Mouse (Mus musculus): ENCODE measurements at regions not wholly inside any gene's neighbourhood (a gene's known extent, or its start where the extent isn't known, plus 50 kb on each side); places are given as distances from the start of the nearest gene placed in this dataset.

DNA sequence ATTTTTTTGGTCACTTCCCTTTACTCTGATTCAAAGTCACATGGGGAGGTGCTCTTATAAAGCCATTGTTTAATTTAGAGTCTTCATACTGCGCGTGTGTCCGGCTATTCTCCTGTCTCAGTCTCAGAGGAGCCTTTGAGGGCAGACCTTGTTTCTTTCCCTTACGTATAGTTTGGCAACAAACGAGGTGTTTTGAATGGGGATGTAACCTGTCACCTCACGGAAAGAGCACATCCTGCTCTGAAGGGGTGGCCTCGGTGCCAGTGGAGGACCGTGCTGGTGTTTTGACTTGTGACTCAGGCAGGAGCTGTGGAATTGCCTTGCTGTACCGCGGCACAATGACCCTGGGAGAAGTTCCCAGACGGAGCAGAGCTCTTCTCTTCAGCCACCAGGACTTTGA is 146.7 kb downstream of the Dusp6 start:
- 86% methylated on average over 11 of the region's 11 CpGs for WGBS
- Histone ChIP-seq H3K27ac (replicated peaks; ENCODE audit: low read depth, low read length) (no peak overlapping the region), H3K4me1 (ENCODE audit: control insufficient read depth, insufficient read depth, low read length) (no peaks in the 10 kb centered on the region), H3K27me3 (ENCODE audit: control insufficient read depth, insufficient read depth, low read length) (no peaks in the 10 kb centered on the region), H3K9me3 (ENCODE audit: control insufficient read depth, low read length) (no peaks in the 10 kb centered on the region), H3K4me2 (ENCODE audit: low read length) (no peak overlapping the region), H3K9ac (replicated peaks; ENCODE audit: low read length) (no peak overlapping the region), H3K4me3 (replicated peaks; ENCODE audit: low read depth, low read length) (no peak overlapping the region), H3K36me3 (ENCODE audit: control insufficient read depth, insufficient read depth, low read length) (no peaks in the 10 kb centered on the region)
- DNase-seq (no peak), ATAC-seq (ENCODE audit: low FRiP score, low TSS enrichment) (no peak)

DNA sequence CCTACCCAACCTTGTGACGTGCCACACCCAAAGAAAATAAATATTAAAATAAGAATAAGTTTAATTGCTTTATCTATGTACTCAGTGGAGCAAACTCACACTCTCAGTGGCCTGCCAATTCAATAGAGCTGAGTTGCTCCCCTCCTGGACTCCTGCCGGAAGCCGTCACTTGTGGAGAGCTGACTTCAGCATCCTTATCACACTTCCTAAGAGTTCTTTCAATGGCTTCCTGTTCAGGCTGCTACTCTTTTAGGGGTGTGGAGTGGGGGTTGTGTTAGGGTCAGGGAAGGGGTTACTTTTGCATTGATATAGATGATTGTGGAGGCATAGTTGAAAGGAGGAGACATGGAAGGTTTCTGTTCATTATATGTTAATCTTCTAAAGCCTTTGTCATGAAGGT is 147.7 kb downstream of the Dusp6 start:
- no peak for ATAC-seq (ENCODE audit: low FRiP score, low TSS enrichment)
- Histone ChIP-seq H3K9me3 (ENCODE audit: control insufficient read depth, low read length) (no peaks in the 10 kb centered on the region), H3K4me1 (ENCODE audit: control insufficient read depth, insufficient read depth, low read length) (no peaks in the 10 kb centered on the region), H3K36me3 (ENCODE audit: control insufficient read depth, insufficient read depth, low read length) (no peaks in the 10 kb centered on the region), H3K9ac (replicated peaks; ENCODE audit: low read length) (no peak overlapping the region), H3K4me3 (replicated peaks; ENCODE audit: low read depth, low read length) (no peak overlapping the region), H3K27ac (replicated peaks; ENCODE audit: low read depth, low read length) (no peak overlapping the region), H3K27me3 (ENCODE audit: control insufficient read depth, insufficient read depth, low read length) (no peaks in the 10 kb centered on the region), H3K4me2 (ENCODE audit: low read length) (no peak overlapping the region)
- no peak for DNase-seq
- 93% methylated on average over 3 of the region's 3 CpGs for WGBS

DNA sequence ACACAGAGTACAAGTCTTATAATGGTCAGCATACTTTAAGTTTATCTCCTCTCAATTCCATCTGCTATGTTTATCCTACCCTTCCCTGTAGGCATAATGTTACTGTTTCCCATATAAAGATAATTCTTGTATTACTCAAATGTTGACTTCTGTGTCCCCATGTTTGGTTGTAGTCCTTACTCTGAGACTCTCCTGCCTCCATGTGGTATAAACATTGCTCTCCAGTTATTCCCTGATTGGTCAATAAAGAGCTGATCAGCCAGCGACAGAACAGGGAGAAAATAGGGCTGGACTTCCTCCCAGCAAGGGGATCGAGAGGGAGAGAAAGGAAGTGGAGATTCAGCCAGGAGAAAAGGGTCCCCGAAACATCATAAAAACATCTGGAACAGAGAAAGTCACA is 150.4 kb downstream of the Dusp6 start:
- H3K4me3 ChIP-seq (replicated peaks; ENCODE audit: low read depth, low read length), result no peak overlapping the region
- no peak for ATAC-seq (ENCODE audit: low FRiP score, low TSS enrichment)
- H3K9me3 ChIP-seq (ENCODE audit: control insufficient read depth, low read length), result no peaks in the 10 kb centered on the region
- H3K27ac ChIP-seq (replicated peaks; ENCODE audit: low read depth, low read length), result no peak overlapping the region
- H3K4me1 ChIP-seq (ENCODE audit: control insufficient read depth, insufficient read depth, low read length), result no peaks in the 10 kb centered on the region
- H3K4me2 ChIP-seq (ENCODE audit: low read length), result no peak overlapping the region
- WGBS, result 83% methylated on average over 3 of the region's 3 CpGs
- no peak overlapping the region for H3K9ac ChIP-seq (replicated peaks; ENCODE audit: low read length)
- no peak for DNase-seq
- H3K36me3 ChIP-seq (ENCODE audit: control insufficient read depth, insufficient read depth, low read length), result no peaks in the 10 kb centered on the region
- H3K27me3 ChIP-seq (ENCODE audit: control insufficient read depth, insufficient read depth, low read length), result no peaks in the 10 kb centered on the region

DNA sequence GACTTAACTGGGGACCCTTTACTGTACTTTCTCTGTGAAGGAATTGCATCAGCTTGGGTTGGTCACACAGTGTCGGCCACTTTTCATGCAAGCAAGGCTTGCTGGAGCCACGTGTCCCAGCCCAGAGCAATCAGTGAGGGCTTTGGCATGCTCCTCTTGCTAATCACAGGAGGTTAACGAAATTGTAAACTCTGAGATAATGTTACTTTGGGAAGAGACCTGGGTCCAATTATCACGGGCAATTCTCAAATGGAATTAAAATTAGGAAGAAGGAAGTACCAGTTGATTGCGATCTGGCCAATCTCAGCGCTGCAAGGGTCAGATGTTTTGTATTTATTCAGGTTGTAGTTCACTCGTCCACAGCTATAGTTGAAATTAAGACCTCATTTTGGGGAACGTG is 153.2 kb downstream of the Dusp6 start:
- 66% methylated on average over 8 of the region's 8 CpGs for WGBS
- no peak overlapping the region for H3K4me3 ChIP-seq (replicated peaks; ENCODE audit: low read depth, low read length)
- no peak overlapping the region for H3K4me2 ChIP-seq (ENCODE audit: low read length)
- ATAC-seq (ENCODE audit: low FRiP score, low TSS enrichment) (no peak), DNase-seq (no peak)
- no peaks in the 10 kb centered on the region for H3K9me3 ChIP-seq (ENCODE audit: control insufficient read depth, low read length)
- H3K4me1 ChIP-seq (ENCODE audit: control insufficient read depth, insufficient read depth, low read length), result no peaks in the 10 kb centered on the region
- no peak overlapping the region for H3K27ac ChIP-seq (replicated peaks; ENCODE audit: low read depth, low read length)
- no peak overlapping the region for H3K9ac ChIP-seq (replicated peaks; ENCODE audit: low read length)
- no peaks in the 10 kb centered on the region for H3K36me3 ChIP-seq (ENCODE audit: control insufficient read depth, insufficient read depth, low read length)
- H3K27me3 ChIP-seq (ENCODE audit: control insufficient read depth, insufficient read depth, low read length), result no peaks in the 10 kb centered on the region

DNA sequence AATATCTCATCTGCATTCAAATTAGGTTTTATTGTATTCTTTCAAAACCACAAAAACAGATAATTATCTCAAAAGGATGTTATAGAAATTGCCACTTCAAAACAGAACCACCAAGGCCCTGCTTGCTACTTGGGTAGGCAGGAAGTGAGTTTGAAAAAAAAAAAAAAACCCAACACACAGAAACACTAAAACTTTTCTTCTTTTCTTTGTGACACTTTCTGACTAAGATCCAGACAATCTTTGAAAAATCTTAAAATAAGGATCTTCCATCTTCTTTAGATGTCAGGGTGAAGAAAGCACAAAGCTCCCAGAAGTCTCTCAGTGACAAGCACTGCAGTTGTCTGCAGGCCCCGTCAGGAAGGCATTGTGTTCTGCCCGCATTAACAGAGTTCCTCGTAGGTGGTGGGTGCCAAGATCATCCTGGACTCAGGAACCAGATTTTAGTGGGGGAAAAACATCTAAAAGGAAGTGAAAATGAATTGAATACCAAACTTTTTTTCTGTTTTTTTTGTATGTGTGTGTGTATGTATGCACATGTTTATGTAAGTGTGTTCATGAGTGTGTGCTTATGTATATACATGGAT is 154.0 kb downstream of the Dusp6 start:
- Histone ChIP-seq H3K9me3 (ENCODE audit: control insufficient read depth, low read length) (no peaks in the 10 kb centered on the region), H3K27me3 (ENCODE audit: control insufficient read depth, insufficient read depth, low read length) (no peaks in the 10 kb centered on the region), H3K36me3 (ENCODE audit: control insufficient read depth, insufficient read depth, low read length) (no peaks in the 10 kb centered on the region), H3K4me3 (replicated peaks; ENCODE audit: low read depth, low read length) (no peak overlapping the region), H3K4me1 (ENCODE audit: control insufficient read depth, insufficient read depth, low read length) (no peaks in the 10 kb centered on the region), H3K9ac (replicated peaks; ENCODE audit: low read length) (no peak overlapping the region), H3K4me2 (ENCODE audit: low read length) (no peak overlapping the region), H3K27ac (replicated peaks; ENCODE audit: low read depth, low read length) (no peak overlapping the region)
- no peak for ATAC-seq (ENCODE audit: low FRiP score, low TSS enrichment)
- no peak for DNase-seq
- WGBS, result 7% methylated on average over 3 of the region's 3 CpGs

GRCm38 (mm10) chr10:99417591-99417990 is 154.6 kb downstream of the Dusp6 start:
- no peak for DNase-seq
- no peak for ATAC-seq (ENCODE audit: low FRiP score, low TSS enrichment)
- no peak overlapping the region for H3K27ac ChIP-seq (replicated peaks; ENCODE audit: low read depth, low read length)
- H3K27me3 ChIP-seq (ENCODE audit: control insufficient read depth, insufficient read depth, low read length), result no peaks in the 10 kb centered on the region
- WGBS, result 46% methylated on average over 7 of the region's 7 CpGs
- no peak overlapping the region for H3K4me3 ChIP-seq (replicated peaks; ENCODE audit: low read depth, low read length)
- no peak overlapping the region for H3K4me2 ChIP-seq (ENCODE audit: low read length)
- H3K9ac ChIP-seq (replicated peaks; ENCODE audit: low read length), result no peak overlapping the region
- no peaks in the 10 kb centered on the region for H3K4me1 ChIP-seq (ENCODE audit: control insufficient read depth, insufficient read depth, low read length)
- no peaks in the 10 kb centered on the region for H3K36me3 ChIP-seq (ENCODE audit: control insufficient read depth, insufficient read depth, low read length)
- no peaks in the 10 kb centered on the region for H3K9me3 ChIP-seq (ENCODE audit: control insufficient read depth, low read length)

GRCm38 (mm10) chr10:99418497-99418896 is 155.5 kb downstream of the Dusp6 start:
- H3K4me2 ChIP-seq (ENCODE audit: low read length), result no peak overlapping the region
- H3K4me1 ChIP-seq (ENCODE audit: control insufficient read depth, insufficient read depth, low read length), result no peaks in the 10 kb centered on the region
- H3K36me3 ChIP-seq (ENCODE audit: control insufficient read depth, insufficient read depth, low read length), result no peaks in the 10 kb centered on the region
- no peak overlapping the region for H3K27ac ChIP-seq (replicated peaks; ENCODE audit: low read depth, low read length)
- no peak for ATAC-seq (ENCODE audit: low FRiP score, low TSS enrichment)
- H3K9me3 ChIP-seq (ENCODE audit: control insufficient read depth, low read length), result no peaks in the 10 kb centered on the region
- H3K4me3 ChIP-seq (replicated peaks; ENCODE audit: low read depth, low read length), result no peak overlapping the region
- no peaks in the 10 kb centered on the region for H3K27me3 ChIP-seq (ENCODE audit: control insufficient read depth, insufficient read depth, low read length)
- no peak overlapping the region for H3K9ac ChIP-seq (replicated peaks; ENCODE audit: low read length)
- DNase-seq, result no peak

DNA sequence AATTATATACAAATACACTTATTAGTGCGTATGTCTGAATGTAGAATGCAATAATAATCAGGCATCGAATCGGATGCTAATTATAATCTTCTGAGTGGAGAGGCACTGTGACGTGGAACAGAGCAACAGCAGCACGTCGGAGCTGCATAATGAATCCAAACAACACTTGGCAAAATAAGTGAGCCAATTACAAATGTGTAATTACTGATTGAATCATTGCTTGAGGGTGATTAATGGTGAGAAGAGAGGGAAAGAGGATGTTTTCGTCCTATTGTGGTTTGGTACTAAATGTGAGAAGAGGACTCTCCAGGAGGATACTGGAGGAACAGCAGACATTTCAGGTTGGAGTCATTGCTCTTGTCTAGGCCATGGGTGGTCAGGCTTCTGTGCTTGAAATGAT is 156.5 kb downstream of the Dusp6 start:
- WGBS, result 70% methylated on average over 7 of the region's 7 CpGs
- Histone ChIP-seq H3K4me1 (ENCODE audit: control insufficient read depth, insufficient read depth, low read length) (no peaks in the 10 kb centered on the region), H3K27me3 (ENCODE audit: control insufficient read depth, insufficient read depth, low read length) (no peaks in the 10 kb centered on the region), H3K36me3 (ENCODE audit: control insufficient read depth, insufficient read depth, low read length) (no peaks in the 10 kb centered on the region), H3K27ac (replicated peaks; ENCODE audit: low read depth, low read length) (no peak overlapping the region), H3K4me3 (replicated peaks; ENCODE audit: low read depth, low read length) (no peak overlapping the region), H3K9ac (replicated peaks; ENCODE audit: low read length) (no peak overlapping the region), H3K4me2 (ENCODE audit: low read length) (no peak overlapping the region), H3K9me3 (ENCODE audit: control insufficient read depth, low read length) (no peaks in the 10 kb centered on the region)
- no peak for ATAC-seq (ENCODE audit: low FRiP score, low TSS enrichment)
- DNase-seq, result no peak

DNA sequence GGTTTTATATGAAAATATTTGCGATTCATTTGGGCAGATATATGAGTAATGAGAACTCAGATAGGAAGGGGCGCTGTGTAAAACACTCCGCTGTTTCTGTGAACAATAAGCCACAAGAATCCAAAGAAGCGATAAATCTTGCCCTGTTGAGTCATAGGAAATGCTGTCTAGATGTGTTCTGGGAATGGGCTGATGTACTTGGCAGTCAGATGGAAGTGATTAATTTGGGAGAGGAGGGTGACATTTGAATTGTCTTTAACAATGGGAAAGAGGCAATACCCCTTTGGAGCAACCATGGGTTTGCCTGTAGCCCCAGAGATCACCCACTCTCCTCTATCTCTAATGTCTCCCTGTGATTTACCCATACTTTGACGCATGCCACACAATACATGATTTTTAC is 160.4 kb downstream of the Dusp6 start:
- 96% methylated on average over 5 of the region's 5 CpGs for WGBS
- no peaks in the 10 kb centered on the region for H3K9me3 ChIP-seq (ENCODE audit: control insufficient read depth, low read length)
- no peak overlapping the region for H3K9ac ChIP-seq (replicated peaks; ENCODE audit: low read length)
- no peak overlapping the region for H3K4me3 ChIP-seq (replicated peaks; ENCODE audit: low read depth, low read length)
- no peaks in the 10 kb centered on the region for H3K27me3 ChIP-seq (ENCODE audit: control insufficient read depth, insufficient read depth, low read length)
- H3K4me1 ChIP-seq (ENCODE audit: control insufficient read depth, insufficient read depth, low read length), result no peaks in the 10 kb centered on the region
- DNase-seq (no peak), ATAC-seq (ENCODE audit: low FRiP score, low TSS enrichment) (no peak)
- no peak overlapping the region for H3K4me2 ChIP-seq (ENCODE audit: low read length)
- no peak overlapping the region for H3K27ac ChIP-seq (replicated peaks; ENCODE audit: low read depth, low read length)
- H3K36me3 ChIP-seq (ENCODE audit: control insufficient read depth, insufficient read depth, low read length), result no peaks in the 10 kb centered on the region

Data from midbrain, embryonic 14.5 days (tissue).